ENCODE assay signal across 8 mouse cellular contexts in the genomic region with DNA sequence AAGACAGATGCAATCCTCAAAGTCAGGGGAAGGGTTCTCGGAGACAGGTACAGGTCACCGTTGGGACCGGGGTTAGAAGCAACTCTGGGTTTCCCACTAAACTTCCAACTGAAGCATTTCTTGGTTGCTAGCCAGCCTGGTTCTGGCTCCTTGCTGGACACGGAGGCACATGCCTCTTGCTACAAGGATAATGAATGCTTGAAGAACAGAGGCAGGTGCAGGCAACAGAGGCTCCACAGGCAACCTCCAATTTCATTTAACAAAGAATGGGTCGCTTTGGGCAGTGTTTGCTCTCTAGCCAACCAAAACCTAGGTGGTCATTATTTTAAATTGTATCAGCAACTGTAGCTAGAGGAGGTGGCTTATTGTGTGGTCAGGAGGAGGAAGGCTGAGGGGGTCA. TPM values are rescaled to one million over a fixed set of nuclear protein-coding genes. Genes with fewer than 3 reads are reported as not detected.
DNase-seq lines count a peak whose midpoint lies in the region; ATAC-seq and TF ChIP-seq lines count a peak whose summit lies in the region.

No protein-coding gene starts in this region.

- intact Hi-C loops in heart, postnatal 25 days (cut with DNase I), result no loop called here

- H3K36me3 ChIP-seq in heart, embryonic 14.5 days (ENCODE audit: control insufficient read depth, insufficient read depth, low read length), result no peaks in the 10 kb centered on the region
- no peaks in the 10 kb centered on the region for H3K36me3 ChIP-seq in hindbrain, postnatal 0 days (ENCODE audit: insufficient read depth, low read length)
- H3K36me3 ChIP-seq in macrophage (ENCODE audit: inconsistent target), result peaks cover 9% of the 10 kb centered on the region; the same call in 1 of the 2 replicates

- H3K4me2 ChIP-seq in heart, embryonic 14.5 days (ENCODE audit: low read length), result peak overlapping the region; percentile 92
- H3K4me2 ChIP-seq in hindbrain, postnatal 0 days (ENCODE audit: low read depth, low read length), result peak overlapping the region; percentile 66

- no peak for TF ChIP-seq POLR2A in cortical plate, adult 2 months (IDR thresholded peaks at IDR 0.05; ENCODE audit: extremely low read depth, insufficient read depth, low read length)

- DNase-seq in heart, postnatal 25 days (ENCODE audit: low spot score), result no peak
- peak; percentile 3 for DNase-seq in hindbrain, postnatal 0 days (ENCODE audit: low spot score)
- DNase-seq in frontal cortex, postnatal 25 days (ENCODE audit: low spot score in 2 of 2), result no peak
- DNase-seq in embryo, embryonic 11 days, result no peak
- DNase-seq in thymus, postnatal 25 days, result no peak

- ATAC-seq in heart, embryonic 14.5 days (ENCODE audit: insufficient number of reproducible peaks, insufficient read depth, low FRiP score, low read depth), result no peak
- ATAC-seq in hindbrain, postnatal 0 days, result no peak

- H3K27me3 ChIP-seq in heart, embryonic 14.5 days (ENCODE audit: control insufficient read depth, insufficient read depth, low read length), result peaks cover 20% of the 10 kb centered on the region
- H3K27me3 ChIP-seq in hindbrain, postnatal 0 days (ENCODE audit: insufficient read depth, low read length), result peaks cover 10% of the 10 kb centered on the region

- peaks cover 45% of the 10 kb centered on the region for H3K79me2 ChIP-seq in macrophage (ENCODE audit: inconsistent target)

- TF ChIP-seq CTCF in cortical plate, adult 2 months (IDR thresholded peaks at IDR 0.05; ENCODE audit: extremely low read depth, insufficient read depth, low read length), result no peak
- no peak for TF ChIP-seq CTCF in hindbrain, postnatal 0 days (IDR thresholded peaks at IDR 0.05; ENCODE audit: low read depth)

- H3K4me3 ChIP-seq in heart, embryonic 14.5 days (ENCODE audit: control insufficient read depth in 1 of 2, insufficient read depth in 1 of 2, low read depth in 1 of 2, low read length in 2 of 2), result peak overlapping the region; percentile 72 to 77; a peak in 3 of 4 replicates
- peak overlapping the region; percentile 34; the same call in 1 of the 2 replicates for H3K4me3 ChIP-seq in cortical plate, adult 2 months (ENCODE audit: insufficient read depth, low read length)
- peak overlapping the region; percentile 44; the same call in 1 of the 2 replicates for H3K4me3 ChIP-seq in hindbrain, postnatal 0 days (ENCODE audit: low read length)
- peak overlapping the region; percentile 96 for H3K4me3 ChIP-seq in macrophage (ENCODE audit: inconsistent target)

- H3K9ac ChIP-seq in heart, embryonic 14.5 days (ENCODE audit: low read length), result peak overlapping the region; percentile 81
- H3K9ac ChIP-seq in hindbrain, postnatal 0 days (replicated peaks; ENCODE audit: low read length), result no peak overlapping the region

- H3K27ac ChIP-seq in heart, embryonic 14.5 days (replicated peaks in 1 of 2; ENCODE audit: control insufficient read depth in 1 of 2, insufficient read depth in 1 of 2, low read depth in 2 of 2, low read length in 2 of 2), result no peak overlapping the region
- H3K27ac ChIP-seq in cortical plate, adult 2 months (ENCODE audit: insufficient read depth, low read length), result no peak overlapping the region
- H3K27ac ChIP-seq in hindbrain, postnatal 0 days, result no peak overlapping the region
- peak overlapping the region; percentile 76 for H3K27ac ChIP-seq in macrophage

- peaks cover 4 to 8% of the 10 kb centered on the region in 2 experiments; a peak in 3 of 4 replicates for H3K4me1 ChIP-seq in heart, embryonic 14.5 days (ENCODE audit: control insufficient read depth in 2 of 2, insufficient read depth in 2 of 2, low read length in 2 of 2)
- H3K4me1 ChIP-seq in cortical plate, adult 2 months (ENCODE audit: control insufficient read depth, insufficient read depth, low read length), result no peaks in the 10 kb centered on the region
- H3K4me1 ChIP-seq in hindbrain, postnatal 0 days (ENCODE audit: insufficient read depth, low read length), result 0 out of 2 replicates have a peak, but pooled peaks cover 5% of the 10 kb centered on the region

- WGBS in heart, embryonic 14.5 days, result 51% methylated on average over 5 of the region's 5 CpGs
- WGBS in hindbrain, postnatal 0 days, result 56% methylated on average over 5 of the region's 5 CpGs
- WGBS in macrophage (ENCODE audit: missing documents), result 66% methylated on average over 5 of the region's 5 CpGs

- no peaks in the 10 kb centered on the region for H3K9me3 ChIP-seq in heart, embryonic 14.5 days (ENCODE audit: control insufficient read depth, low read length)
- no peaks in the 10 kb centered on the region for H3K9me3 ChIP-seq in hindbrain, postnatal 0 days (ENCODE audit: low read length)

RNA-seq across cellular contexts. Expression of a gene that starts 0.6 kb away (rescaled TPM):
- 24.6 and 30.3 TPM in 2 replicates for polyA plus RNA-seq in heart, embryonic 14.5 days (2014; fragmentation: Nextera tagmentation; extraction: Ambion mirVana)
- 10 to 100 TPM; 30.1 to 31.5 TPM for total RNA-seq in heart, postnatal 25 days (2021)
- 7.0 and 7.1 TPM in 2 replicates for polyA plus RNA-seq in cortical plate, adult 2 months (2012; rRNA removed)
- 2.1 and 4.2 TPM in 2 replicates for total RNA-seq in hindbrain, postnatal 0 days (2014; rRNA removed)
- polyA plus RNA-seq in hindbrain, postnatal 0 days (2015; fragmentation: Nextera tagmentation; extraction: Ambion mirVana), result 6.4 and 6.8 TPM in 2 replicates
- 100 to 1,000 TPM; 156 to 576 (median 276) TPM for total RNA-seq in macrophage (2018; cell fraction: chromatin; rRNA removed)
- 100 to 1,000 TPM; 366 to 589 (median 493) TPM for total RNA-seq in macrophage (2018; cell fraction: cytosol; rRNA removed)
- total RNA-seq in macrophage (2018; cell fraction: nucleus; rRNA removed), result 100 to 1,000 TPM; 214 to 424 (median 305) TPM
- 355 to 520 TPM (median 453 TPM) in 3 replicates for polyA plus RNA-seq in macrophage (2018)

RNA-seq across cellular contexts. Expression of a gene that starts 55.4 kb away (rescaled TPM):
- polyA plus RNA-seq in heart, embryonic 14.5 days (2014; fragmentation: Nextera tagmentation; extraction: Ambion mirVana), result 19.5 and 23.3 TPM in 2 replicates
- total RNA-seq in heart, postnatal 25 days (2021), result 10 to 100 TPM; 75.4 to 89.1 TPM
- polyA plus RNA-seq in cortical plate, adult 2 months (2012; rRNA removed), result 152 and 173 TPM in 2 replicates
- 77.8 and 80.8 TPM in 2 replicates for total RNA-seq in hindbrain, postnatal 0 days (2014; rRNA removed)
- polyA plus RNA-seq in hindbrain, postnatal 0 days (2015; fragmentation: Nextera tagmentation; extraction: Ambion mirVana), result 27.0 and 32.6 TPM in 2 replicates
- total RNA-seq in macrophage (2018; cell fraction: chromatin; rRNA removed), result 100 to 1,000 TPM in 17 of 26 experiments, 10 to 100 TPM in 9; 72.7 to 148 (median 113) TPM
- 10 to 100 TPM; 31.2 to 67.2 (median 45.8) TPM for total RNA-seq in macrophage (2018; cell fraction: cytosol; rRNA removed)
- total RNA-seq in macrophage (2018; cell fraction: nucleus; rRNA removed), result 100 to 1,000 TPM in 3 of 26 experiments, 10 to 100 TPM in 23; 37.8 to 137 (median 72.5) TPM
- 14.9 to 27.6 TPM (median 23.2 TPM) in 3 replicates for polyA plus RNA-seq in macrophage (2018)

Comparison
In these comparisons a context has a peak if more than half of its experiments do, and no peak if none do; other contexts are left out.
1. H3K4me3 ChIP-seq: peak in every context shown above with its lines; median percentile 96 in macrophage; 74 in heart, embryonic 14.5 days; 44 in hindbrain, postnatal 0 days; 34 in cortical plate, adult 2 months.
2. RNA of a gene that starts 0.6 kb away (polyA plus RNA-seq): 355 to 520 TPM in macrophage; 24.6 to 30.3 TPM in heart, embryonic 14.5 days, 7.0 to 7.1 TPM in cortical plate, adult 2 months and 6.4 to 6.8 TPM in hindbrain, postnatal 0 days; every median in the first group is over 10 times any median in the second.